Mouse (Mus musculus) myocyte (in vitro differentiated cells): ENCODE measurements around the gene Ski.

ENCODE experiments used
- MAX ChIP-seq: IDR thresholded peaks from one replicate; pipeline ENCODE4 v1.6.1; 2011; ENCODE audit warnings: low read depth, mild to moderate bottlenecking, control low read depth
- MYOG ChIP-seq, 3 experiments: IDR thresholded peaks; one replicate each; pipeline ENCODE4 v1.6.1; 2011; ENCODE audit warnings: control low read depth in 2 of 3, low read depth in 2 of 3, mild to moderate bottlenecking in 2 of 3; ENCODE audit not compliant: insufficient read length in 2 of 3, control insufficient read depth in 1 of 3, insufficient read depth in 1 of 3
- POLR2A ChIP-seq: IDR thresholded peaks from one replicate; pipeline ENCODE4 v1.6.1; 2011; ENCODE audit warnings: low read depth, mild to moderate bottlenecking, control low read depth, moderate library complexity; ENCODE audit not compliant: insufficient read length
- POLR2AphosphoS2 ChIP-seq: IDR thresholded peaks from one replicate; pipeline ENCODE4 v1.6.1; 2011; ENCODE audit warnings: low read depth, control low read depth; ENCODE audit not compliant: insufficient read length
- TCF12 ChIP-seq: IDR thresholded peaks from one replicate; pipeline ENCODE4 v1.6.1; 2011; ENCODE audit warnings: mild to moderate bottlenecking, control low read depth; ENCODE audit not compliant: poor library complexity, insufficient read depth, severe bottlenecking
- USF1 ChIP-seq: IDR thresholded peaks from one replicate; pipeline ENCODE4 v1.6.1; 2011; ENCODE audit warnings: low read depth, mild to moderate bottlenecking, control low read depth, moderate library complexity

- TF ChIP-seq POLR2A (no peak), USF1 (no peak), POLR2AphosphoS2 (no peak), MAX (no peak), TCF12 (no peak), MYOG (IDR thresholded peaks at IDR 0.05; ENCODE audit: control insufficient read depth in 1 of 3, insufficient read depth in 1 of 3, insufficient read length in 2 of 3, low read depth in 2 of 3) (no peak)
These were observed 79.0 kb downstream of the Ski start for GRCm38 (mm10) chr4:155143411-155143810.
